Mouse (Mus musculus) ES-E14 (cell line): ENCODE measurements around the gene Prelid1. TPM values are rescaled to one million over a fixed set of nuclear protein-coding genes. Genes with fewer than 3 reads are reported as not detected.

Experiments
- DNase-seq: peaks from one replicate; pipeline ENCODE4 v3.0.0-alpha.2; 2013; ENCODE audit warnings: low read depth, low spot score
- H3K27ac ChIP-seq: 2 replicates; pipeline ENCODE4 v1.5.1; 2012; ENCODE audit warnings: low read depth, mild to moderate bottlenecking, low read length, moderate library complexity, mixed read lengths; ENCODE audit not compliant: poor library complexity, insufficient read depth, severe bottlenecking
- H3K36me3 ChIP-seq: 2 replicates; pipeline ENCODE4 v1.6.1; 2012; ENCODE audit warnings: mild to moderate bottlenecking, low read length, moderate library complexity, mixed read lengths; ENCODE audit not compliant: control insufficient read depth, poor library complexity, insufficient read depth, severe bottlenecking
- H3K4me1 ChIP-seq, 2 experiments: fragments of 150-350 bp in 1 of 2; sonication (generic) in 1 of 2; 2 replicates each; pipeline ENCODE4 v1.6.1; 2012; ENCODE audit warnings: low read length in 2 of 2, mild to moderate bottlenecking in 1 of 2, mixed read lengths in 1 of 2; ENCODE audit not compliant: control insufficient read depth in 2 of 2, insufficient read depth in 2 of 2, poor library complexity in 1 of 2
- H3K4me3 ChIP-seq, 2 experiments: fragments of 150-350 bp in 1 of 2; sonication (generic) in 1 of 2; 2 replicates each; pipeline ENCODE4 v1.5.1; 2012; ENCODE audit warnings: low read length in 2 of 2, low read depth in 1 of 2, mild to moderate bottlenecking in 1 of 2, mixed read lengths in 1 of 2; ENCODE audit not compliant: insufficient read depth in 1 of 2, poor library complexity in 1 of 2, severe bottlenecking in 1 of 2
- H3K9ac ChIP-seq: 2 replicates; pipeline ENCODE4 v1.6.1; 2012; ENCODE audit warnings: low read depth, mild to moderate bottlenecking, low read length, mixed read lengths; ENCODE audit not compliant: poor library complexity, insufficient read depth, severe bottlenecking
- H3K9me3 ChIP-seq: fragments of 150-350 bp; sonication (generic); 2 replicates; pipeline ENCODE4 v1.6.1; 2012; ENCODE audit warnings: low read depth, mild to moderate bottlenecking, low read length; ENCODE audit not compliant: control insufficient read depth, insufficient read depth
- CHD2 ChIP-seq: IDR thresholded peaks from 2 replicates; pipeline ENCODE4 v1.6.1; 2014; ENCODE audit warnings: mild to moderate bottlenecking, low read depth, low read length, inconsistent platforms
- HCFC1 ChIP-seq: IDR thresholded peaks from 2 replicates; pipeline ENCODE4 v1.6.1; 2012; ENCODE audit warnings: low read length, inconsistent platforms, borderline replicate concordance; ENCODE audit not compliant: insufficient read depth
- MAFK ChIP-seq: IDR thresholded peaks from 2 replicates; pipeline ENCODE4 v1.6.1; 2014; ENCODE audit warnings: mild to moderate bottlenecking, low read depth, low read length, inconsistent platforms; ENCODE audit not compliant: insufficient read depth
- ZC3H11A ChIP-seq: IDR thresholded peaks from 2 replicates; pipeline ENCODE4 v1.6.1; 2012; ENCODE audit warnings: low read depth, mild to moderate bottlenecking, inconsistent platforms, low read length, borderline replicate concordance
- ZNF384 ChIP-seq: IDR thresholded peaks from 2 replicates; pipeline ENCODE4 v1.6.1; 2012; ENCODE audit warnings: low read depth, low read length, inconsistent platforms
- in situ Hi-C, 2 experiments: fragments of 600-800 bp; cut with MboI; formaldehyde crosslinking; loops; one replicate each; pipeline ENCODE4 v1.15.1; 2025; ENCODE audit warnings: low sequenced_read_pairs in 2 of 2, inconsistent platforms in 1 of 2; ENCODE audit not compliant: unreplicated experiment in 2 of 2
- total RNA-seq: library from RNA; depleted of rRNA; stranded (reverse); fragments of 300-350 nt; gene quantifications from 2 replicates; pipeline ENCODE4 v1.2.3, GENCODE M21; 2012; rRNA removed

The Prelid1 gene
- total RNA-seq, 1 experiment = 217 TPM

DNA sequence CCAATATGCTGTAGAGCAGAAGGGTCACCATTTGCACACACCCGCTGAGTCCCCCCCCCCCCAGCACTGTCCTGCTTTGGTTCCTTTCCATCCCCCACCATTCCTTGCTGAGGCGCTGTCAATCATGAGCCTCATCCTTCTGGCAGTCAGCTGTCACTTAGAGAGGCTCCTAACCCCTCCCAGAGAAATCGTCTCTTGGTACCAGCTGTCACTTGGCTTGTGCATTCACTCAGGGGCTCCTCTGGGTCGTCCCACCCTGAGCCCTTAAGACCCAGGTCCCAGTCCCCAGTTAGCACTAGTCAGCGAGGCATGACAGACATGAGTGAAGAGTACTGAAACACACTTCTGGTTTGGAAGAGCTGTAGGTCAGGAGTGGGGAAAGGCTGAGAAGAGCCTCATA is 51.4 kb downstream of the Prelid1 start:
- Histone ChIP-seq H3K9me3 (no peaks in the 10 kb centered on the region), H3K4me3 (no peak overlapping the region), H3K9ac (no peak overlapping the region), H3K27ac (no peak overlapping the region), H3K36me3 (no peaks in the 10 kb centered on the region), H3K4me1 (peaks cover 0 to 2% of the 10 kb centered on the region in 2 experiments; a peak in 1 of 4 replicates)
- in situ Hi-C loops = no loop called here
- TF ChIP-seq MAFK = no peak
- no peak for TF ChIP-seq ZNF384
- TF ChIP-seq CHD2 = no peak
- no peak for TF ChIP-seq HCFC1
- no peak for TF ChIP-seq ZC3H11A
- no peak for DNase-seq

DNA sequence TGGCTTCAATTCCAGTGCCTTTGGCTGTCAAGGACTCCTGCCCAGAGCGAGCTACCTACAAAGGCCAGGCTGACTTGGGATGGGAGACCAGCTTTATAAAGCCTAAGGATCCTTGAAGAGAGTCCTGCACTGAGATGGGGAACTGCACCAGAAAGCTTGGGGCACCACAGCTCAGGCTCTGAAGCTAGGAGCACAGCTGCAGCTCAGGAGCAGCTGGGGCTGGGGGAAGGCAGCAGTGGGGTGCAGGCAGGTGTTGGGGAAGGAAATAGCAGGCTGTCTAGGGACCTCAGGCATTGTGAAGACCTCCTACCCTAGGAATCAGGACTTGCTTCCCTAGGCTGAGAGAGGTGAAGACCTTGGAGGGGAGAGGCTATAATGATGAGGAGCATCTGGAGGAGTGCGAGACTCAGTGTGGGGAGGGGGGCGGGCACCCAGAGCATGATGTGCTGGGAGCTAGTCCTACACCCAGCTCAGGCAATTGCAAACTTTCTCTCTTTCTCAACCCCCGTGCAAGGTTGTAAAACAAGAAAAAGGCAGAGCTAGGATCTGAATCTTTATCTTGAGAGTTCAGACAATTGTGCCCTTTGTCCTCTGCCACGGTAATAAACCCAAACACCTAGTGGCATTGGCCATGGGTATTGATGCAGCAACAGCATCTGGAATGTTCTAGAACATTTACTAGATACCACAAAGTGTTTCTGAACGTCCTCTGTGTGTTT is 54.1 kb downstream of the Prelid1 start:
- Histone ChIP-seq H3K9ac (no peak overlapping the region), H3K36me3 (no peaks in the 10 kb centered on the region), H3K4me3 (no peak overlapping the region), H3K27ac (no peak overlapping the region), H3K4me1 (peaks cover 0 to 7% of the 10 kb centered on the region in 2 experiments; a peak in 1 of 4 replicates), H3K9me3 (no peaks in the 10 kb centered on the region)
- DNase-seq = no peak
- in situ Hi-C loops = no loop called here
- TF ChIP-seq HCFC1 = no peak
- TF ChIP-seq CHD2 = no peak
- no peak for TF ChIP-seq ZC3H11A
- TF ChIP-seq MAFK = no peak
- no peak for TF ChIP-seq ZNF384

Other genes with a start within 250 kb of the Prelid1 start
- 70.9 and 77.6 TPM in 2 replicates for gene Uimc1, start 220.2 kb upstream of the Prelid1 start, total RNA-seq
- gene Zfp346, start 215.2 kb upstream of the Prelid1 start, total RNA-seq = 33.9 and 36.0 TPM in 2 replicates
- not detected in 2 replicates for gene Gm17617, start 187.0 kb upstream of the Prelid1 start, total RNA-seq
- 1.8 and 2.4 TPM in 2 replicates for gene Fgfr4, start 167.9 kb upstream of the Prelid1 start, total RNA-seq
- gene Nsd1, start 110.7 kb upstream of the Prelid1 start, total RNA-seq = 120 and 135 TPM in 2 replicates
- 67.5 and 79.4 TPM in 2 replicates for gene Rab24, start 1.4 kb downstream of the Prelid1 start, total RNA-seq
- 12.5 and 19.8 TPM in 2 replicates for gene Mxd3, start 9.3 kb downstream of the Prelid1 start, total RNA-seq
- gene Lman2, start 42.3 kb downstream of the Prelid1 start, total RNA-seq = 195 and 272 TPM in 2 replicates
- 0.62 and 1.4 TPM in 2 replicates for gene Rgs14, start 49.2 kb downstream of the Prelid1 start, total RNA-seq
- not detected in 2 replicates for gene Slc34a1, start 77.7 kb downstream of the Prelid1 start, total RNA-seq
- not detected in 2 replicates for gene Pfn3, start 94.7 kb downstream of the Prelid1 start, total RNA-seq
- not detected in 2 replicates for gene F12, start 106.3 kb downstream of the Prelid1 start, total RNA-seq
- gene Grk6, start 124.6 kb downstream of the Prelid1 start, total RNA-seq = 74.7 and 132 TPM in 2 replicates
- gene Prr7, start 143.8 kb downstream of the Prelid1 start, total RNA-seq = 2.5 and 5.8 TPM in 2 replicates
- gene Dbn1, start 167.6 kb downstream of the Prelid1 start, total RNA-seq = 77.0 and 83.8 TPM in 2 replicates
- gene Pdlim7, start 193.2 kb downstream of the Prelid1 start, total RNA-seq = 46.7 and 58.2 TPM in 2 replicates
- gene Dok3, start 208.8 kb downstream of the Prelid1 start, total RNA-seq = 0.98 and 1.7 TPM in 2 replicates
- gene Ddx41, start 216.2 kb downstream of the Prelid1 start, total RNA-seq = 85.9 and 120 TPM in 2 replicates